Mouse (Mus musculus) brain, adult 2 months (tissue): ENCODE data around the gene Bid.
A peak's percentile ranks its signal among the peaks of the same experiment; 100 is the strongest.

Experiments used
- DNase-seq: peaks from one replicate; pipeline ENCODE4 v3.0.0; 2011; ENCODE audit warnings: low read depth, low spot score

Gene Bid

GRCm38 (mm10) chr6:120916074-120916971, at the start of gene Bid:
Bid (minus strand) TSS chr6:120916853.
- peak; percentile 73 for DNase-seq

- no peak for DNase-seq
These were observed 49.2 kb upstream of the Bid start for GRCm38 (mm10) chr6:120965814-120966213.

GRCm38 (mm10) chr6:120964179-120964578, 47.5 kb upstream of the Bid start:
- peak; percentile 43 for DNase-seq

- peak; percentile 69 for DNase-seq
These were observed 43.8 kb upstream of the Bid start for GRCm38 (mm10) chr6:120960338-120961030.

- no peak for DNase-seq
These were observed 40.7 kb upstream of the Bid start for GRCm38 (mm10) chr6:120957331-120957730.

GRCm38 (mm10) chr6:120956259-120957161, 39.9 kb upstream of the Bid start:
- no peak for DNase-seq

GRCm38 (mm10) chr6:120955215-120955614, 38.6 kb upstream of the Bid start:
- peak; percentile 47 for DNase-seq

- no peak for DNase-seq
These were observed 37.6 kb upstream of the Bid start for GRCm38 (mm10) chr6:120954241-120954640.

- no peak for DNase-seq
These were observed 35.8 kb upstream of the Bid start for GRCm38 (mm10) chr6:120952475-120952874.

- no peak for DNase-seq
These were observed 34.7 kb upstream of the Bid start for GRCm38 (mm10) chr6:120951311-120951710.

- no peak for DNase-seq
These were observed 28.9 kb upstream of the Bid start for GRCm38 (mm10) chr6:120945510-120945909.

- no peak for DNase-seq
These were observed 27.3 kb upstream of the Bid start for GRCm38 (mm10) chr6:120943964-120944363.

- no peak for DNase-seq
These were observed 26.9 kb upstream of the Bid start for GRCm38 (mm10) chr6:120943551-120943950.

- DNase-seq, result no peak
These were observed 26.4 kb upstream of the Bid start for GRCm38 (mm10) chr6:120943079-120943478.

GRCm38 (mm10) chr6:120941575-120941974, 24.9 kb upstream of the Bid start:
- peak; percentile 76 for DNase-seq

- no peak for DNase-seq
These were observed 24.4 kb upstream of the Bid start for GRCm38 (mm10) chr6:120941084-120941481.

- no peak for DNase-seq
These were observed 23.9 kb upstream of the Bid start for GRCm38 (mm10) chr6:120940446-120941083.

- no peak for DNase-seq
These were observed 23.1 kb upstream of the Bid start for GRCm38 (mm10) chr6:120939783-120940182.

GRCm38 (mm10) chr6:120938763-120939450, 22.3 kb upstream of the Bid start:
- peak; percentile 36 for DNase-seq

- no peak for DNase-seq
These were observed 21.5 kb upstream of the Bid start for GRCm38 (mm10) chr6:120937999-120938608.
